Mouse (Mus musculus): ENCODE data around the gene Aqp5.

Gene Aqp5

GRCm38 (mm10) chr15:99590429-99591084 lies at the start of gene Aqp5:
TSS of gene Aqp5 (plus strand) at chr15:99590782.
- DNase-seq (ENCODE audit: low spot score) = no peak

GRCm38 (mm10) chr15:99544047-99544446 lies 46.5 kb upstream of the Aqp5 start:
- no peak for DNase-seq (ENCODE audit: low spot score)

GRCm38 (mm10) chr15:99546596-99546995 lies 44.0 kb upstream of the Aqp5 start:
- DNase-seq (ENCODE audit: low spot score) = no peak

DNA sequence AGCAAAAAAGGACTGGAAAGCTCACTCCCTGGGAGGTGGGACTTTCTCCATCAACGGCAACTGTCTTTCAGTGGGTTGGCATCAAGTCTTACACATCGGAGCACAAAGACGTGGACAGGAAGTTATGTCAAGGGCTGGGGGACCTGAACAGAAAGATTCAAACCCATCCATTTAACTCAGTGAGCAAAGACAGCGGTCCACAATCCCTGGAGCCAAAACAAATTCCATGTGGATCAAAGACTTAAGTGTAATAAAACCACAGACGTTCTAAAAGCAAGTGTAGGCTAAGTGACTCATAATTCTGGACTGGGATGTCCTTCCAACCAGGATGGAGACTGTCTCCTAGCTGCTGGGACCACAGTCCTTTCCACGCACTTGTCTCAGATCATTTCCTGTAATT lies 42.9 kb upstream of the Aqp5 start:
- no peak for DNase-seq (ENCODE audit: low spot score)

- DNase-seq (ENCODE audit: low spot score) = no peak
Measured at GRCm38 (mm10) chr15:99549901-99550300, 40.7 kb upstream of the Aqp5 start.

DNA sequence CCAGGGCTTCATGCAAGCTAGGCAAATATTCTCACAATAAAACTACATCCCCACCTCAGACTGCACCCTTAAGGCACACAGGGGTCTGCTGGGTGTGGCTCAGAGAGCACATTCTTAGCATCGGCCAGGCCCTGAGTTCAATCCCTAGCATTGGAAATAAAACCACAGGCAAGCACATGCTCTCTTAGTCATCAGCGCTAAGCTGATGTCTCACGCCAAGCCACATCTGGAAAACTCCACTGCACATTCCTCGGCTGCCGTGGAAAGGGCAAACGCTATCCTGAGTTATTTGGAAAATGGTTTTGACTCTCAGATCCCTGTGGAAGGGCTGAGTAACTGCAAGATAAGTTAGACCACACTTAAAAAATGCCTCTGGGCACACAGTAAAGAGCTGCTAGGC lies 36.8 kb upstream of the Aqp5 start:
- no peak for DNase-seq (ENCODE audit: low spot score)

GRCm38 (mm10) chr15:99558947-99559346 lies 31.6 kb upstream of the Aqp5 start:
- no peak for DNase-seq (ENCODE audit: low spot score)

DNA sequence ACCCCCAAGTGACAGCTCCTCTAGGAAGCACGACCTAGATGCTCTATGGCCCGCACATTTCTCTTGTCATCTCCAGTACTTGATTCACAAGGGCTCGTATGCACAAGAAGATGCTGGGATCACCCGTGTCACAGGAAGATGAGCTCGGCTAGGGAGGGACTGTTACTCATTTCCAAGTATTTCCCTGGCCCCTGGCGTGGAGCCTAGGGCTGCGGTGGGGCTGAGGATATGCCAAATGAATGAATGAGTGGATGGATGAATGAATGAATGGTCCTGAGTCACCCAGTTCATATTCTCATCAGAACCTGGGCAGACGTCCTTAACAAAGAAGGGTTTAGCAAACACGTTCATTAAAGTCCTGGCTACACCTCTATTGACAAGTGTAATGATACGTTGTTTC lies 30.3 kb upstream of the Aqp5 start:
- DNase-seq (ENCODE audit: low spot score) = no peak

DNA sequence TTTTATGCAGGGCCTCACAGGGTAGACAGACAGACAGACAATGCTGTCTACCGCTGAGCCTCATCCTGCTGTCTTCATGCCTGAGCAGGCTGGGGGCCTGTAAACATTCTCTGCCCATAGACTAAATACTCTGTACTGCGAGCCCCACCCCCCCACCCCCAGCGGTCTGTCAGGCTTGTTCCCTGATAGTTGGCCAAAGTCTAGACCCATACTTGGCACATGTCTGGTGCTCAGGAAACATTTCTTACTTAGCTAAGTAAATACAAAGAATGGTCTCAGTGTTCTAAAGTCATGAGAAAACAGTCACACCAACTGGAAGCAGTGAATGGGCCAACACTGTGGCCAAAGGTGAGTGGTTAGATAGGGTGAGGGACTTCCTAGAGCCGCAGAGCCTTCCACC lies 23.2 kb upstream of the Aqp5 start:
- no peak for DNase-seq (ENCODE audit: low spot score)

GRCm38 (mm10) chr15:99568682-99569081 lies 21.9 kb upstream of the Aqp5 start:
- no peak for DNase-seq (ENCODE audit: low spot score)

DNA sequence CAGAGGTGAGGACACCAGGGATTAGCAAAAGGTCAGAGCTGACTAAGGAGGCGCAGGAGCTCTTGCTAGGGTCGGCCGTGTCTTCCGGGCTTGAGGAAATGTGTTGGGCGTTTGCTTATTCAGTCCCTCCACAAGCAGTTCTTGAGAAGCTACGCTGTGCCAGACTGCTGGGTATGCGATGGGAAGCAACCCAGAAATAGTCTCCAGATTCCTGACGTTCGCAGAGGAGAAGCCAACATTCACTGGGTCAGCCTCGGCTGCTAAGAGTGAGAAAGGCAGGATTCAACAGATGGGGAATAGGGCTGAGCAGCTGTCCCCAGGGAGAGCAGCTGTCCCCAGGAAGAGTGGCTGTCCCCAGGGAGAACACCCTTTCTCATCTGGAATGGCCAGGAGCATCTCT lies 21.5 kb upstream of the Aqp5 start:
- DNase-seq (ENCODE audit: low spot score) = no peak

DNA sequence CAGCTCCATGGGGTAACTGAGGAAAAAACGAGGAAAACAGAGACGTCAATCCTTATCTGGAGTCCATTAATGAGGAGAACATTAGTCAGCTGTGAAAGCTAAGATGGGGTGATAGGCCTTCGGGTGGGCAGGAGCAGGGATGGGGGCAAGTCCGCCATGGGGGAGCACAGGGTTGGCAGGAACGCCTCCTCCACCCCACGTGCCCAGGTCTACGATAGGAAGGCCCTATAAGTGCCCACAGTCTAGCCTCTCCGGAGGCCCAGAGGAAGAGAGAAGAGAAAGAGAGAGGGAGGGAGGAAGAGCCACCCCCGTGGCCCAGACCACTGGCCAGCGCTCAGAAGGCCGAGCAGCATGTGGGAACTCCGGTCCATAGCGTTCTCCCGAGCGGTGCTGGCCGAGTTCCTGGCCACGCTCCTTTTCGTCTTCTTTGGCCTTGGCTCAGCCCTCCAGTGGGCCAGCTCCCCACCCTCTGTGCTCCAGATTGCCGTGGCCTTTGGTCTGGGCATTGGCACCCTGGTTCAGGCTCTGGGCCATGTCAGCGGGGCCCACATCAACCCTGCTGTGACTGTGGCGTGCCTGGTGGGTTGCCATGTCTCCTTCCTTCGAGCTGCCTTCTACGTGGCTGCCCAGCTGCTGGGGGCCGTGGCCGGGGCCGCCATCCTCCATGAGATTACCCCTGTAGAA lies 11.6 kb upstream of the Aqp5 start, which contains the start of gene Aqp2:
Gene Aqp2, plus strand, starts transcription at position 254 of the 684 bp plus-strand sequence.
- DNase-seq (ENCODE audit: low spot score) = no peak

DNA sequence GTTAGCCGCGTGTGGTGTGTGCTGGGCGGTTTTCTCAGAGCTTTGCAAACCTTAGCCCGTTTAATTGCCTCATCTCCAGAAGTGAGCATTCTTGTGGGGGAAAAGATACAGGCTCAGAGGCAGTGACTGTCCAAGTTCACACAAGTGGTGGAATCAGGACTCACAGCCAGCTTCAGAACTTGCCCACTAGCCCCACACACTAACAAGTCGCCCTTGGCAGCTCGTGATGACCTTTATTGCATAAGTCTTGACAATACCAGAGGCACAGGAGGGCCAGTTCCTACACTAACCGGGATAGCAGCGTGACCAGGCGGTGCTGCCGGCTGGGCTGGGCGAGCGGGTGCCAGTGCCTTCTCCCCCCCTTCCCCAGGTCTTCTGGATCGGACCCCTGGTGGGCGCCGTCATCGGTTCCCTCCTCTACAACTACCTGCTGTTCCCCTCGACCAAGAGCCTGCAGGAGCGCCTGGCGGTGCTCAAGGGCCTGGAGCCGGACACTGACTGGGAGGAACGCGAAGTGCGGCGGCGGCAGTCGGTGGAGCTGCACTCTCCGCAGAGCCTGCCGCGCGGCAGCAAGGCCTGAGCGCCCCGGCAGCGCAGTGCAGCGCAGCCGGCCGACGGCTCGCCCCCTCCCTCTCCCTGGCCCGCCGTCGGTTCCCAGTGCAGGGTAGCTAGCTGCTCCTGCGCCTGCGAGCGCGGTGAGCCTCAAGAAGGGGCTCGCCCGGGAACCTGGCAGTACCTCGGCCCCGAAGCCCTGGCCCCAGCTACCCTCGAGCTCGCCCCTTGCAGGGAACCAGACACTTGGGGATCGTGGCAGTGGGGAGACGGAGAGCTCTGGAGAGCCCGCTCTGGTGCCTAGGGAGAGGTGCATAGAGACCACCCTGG lies 6.9 kb upstream of the Aqp5 start:
- no peak for DNase-seq (ENCODE audit: low spot score)

DNA sequence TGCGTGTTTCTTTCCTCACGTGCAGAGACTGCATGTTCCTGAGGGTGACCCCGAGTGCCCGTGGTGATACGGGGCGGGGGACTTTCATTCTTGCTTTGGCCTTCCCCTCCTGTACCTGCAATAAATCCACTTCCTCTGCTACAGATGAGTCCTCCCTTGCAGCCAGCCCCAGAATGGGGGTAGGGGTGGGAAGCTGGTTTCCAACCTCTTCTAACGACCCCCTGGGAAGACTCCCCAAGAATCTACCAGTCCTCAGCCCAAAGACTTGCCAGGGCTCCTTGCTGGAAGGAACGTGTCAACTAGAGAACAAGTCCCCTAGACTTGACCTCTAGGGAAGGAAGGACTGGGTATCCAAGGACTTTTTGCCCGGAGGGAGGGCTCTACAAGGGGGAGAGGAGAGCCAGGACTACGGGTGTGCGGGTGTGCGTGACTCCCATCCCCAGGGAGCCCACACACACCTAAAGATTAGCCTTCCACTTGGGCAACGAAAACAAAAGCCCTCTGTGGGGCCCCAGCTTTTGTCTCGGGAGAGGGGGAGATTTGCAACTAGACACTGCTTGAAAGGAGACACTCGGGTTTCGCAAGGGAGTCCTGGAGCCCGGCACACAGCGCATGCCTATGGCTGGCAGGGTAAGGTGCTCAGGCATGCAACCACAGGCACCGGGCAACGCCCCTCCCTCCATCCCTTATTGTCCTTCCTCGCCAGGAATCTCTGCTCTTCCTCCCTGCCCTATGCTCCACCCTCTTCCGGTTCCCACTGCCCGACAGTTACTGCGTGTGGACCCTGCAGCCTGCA lies 6.0 kb upstream of the Aqp5 start:
- no peak for DNase-seq (ENCODE audit: low spot score)

GRCm38 (mm10) chr15:99585741-99586140 lies 4.8 kb upstream of the Aqp5 start:
- DNase-seq (ENCODE audit: low spot score) = no peak

- DNase-seq (ENCODE audit: low spot score) = no peak
Measured at GRCm38 (mm10) chr15:99586525-99586924, 4.1 kb upstream of the Aqp5 start.

GRCm38 (mm10) chr15:99589237-99589636 lies 1.3 kb upstream of the Aqp5 start:
- no peak for DNase-seq (ENCODE audit: low spot score)

GRCm38 (mm10) chr15:99589704-99590103 lies 878 bp upstream of the Aqp5 start:
- no peak for DNase-seq (ENCODE audit: low spot score)

DNA sequence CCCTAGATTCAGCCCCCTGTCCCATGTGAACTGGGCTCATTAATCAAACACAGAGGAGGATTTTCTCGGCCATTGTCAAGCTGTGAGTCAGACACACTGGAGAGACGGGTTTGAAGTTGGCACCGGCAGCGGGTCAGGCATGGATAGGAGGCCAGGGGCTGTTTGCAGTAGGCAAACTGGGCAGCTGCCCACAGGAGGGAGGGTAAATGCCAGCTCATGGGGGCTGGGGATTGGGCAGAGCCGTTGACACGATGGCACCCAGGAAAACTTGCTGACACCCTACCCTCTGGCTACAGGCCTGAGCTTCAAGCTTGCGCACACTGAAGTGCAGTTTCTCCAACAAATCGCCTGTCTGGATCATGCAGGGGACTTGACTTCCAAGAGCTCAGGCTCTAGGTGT lies 1.6 kb downstream of the Aqp5 start:
- no peak for DNase-seq (ENCODE audit: low spot score)

DNA sequence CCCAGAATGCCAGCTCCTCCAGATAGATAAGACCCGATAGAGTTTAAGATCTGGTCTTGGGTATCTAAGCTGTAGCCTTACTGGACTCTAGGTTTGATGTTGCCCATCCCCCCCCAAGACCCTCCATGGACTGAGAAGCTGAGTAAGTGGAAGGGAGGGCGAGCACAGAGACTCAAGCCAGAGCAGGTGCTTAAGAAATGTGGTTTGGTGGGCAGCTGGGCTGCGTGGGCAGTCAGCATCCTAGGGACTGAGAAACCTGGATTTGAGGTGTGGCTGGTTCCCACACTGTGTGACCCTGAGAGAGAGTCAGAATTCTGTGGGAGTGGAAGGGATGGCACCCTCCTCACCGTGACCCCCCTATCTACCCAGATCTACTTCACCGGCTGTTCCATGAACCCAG lies 2.3 kb downstream of the Aqp5 start:
- no peak for DNase-seq (ENCODE audit: low spot score)

GRCm38 (mm10) chr15:99594951-99595350 lies 4.4 kb downstream of the Aqp5 start:
- no peak for DNase-seq (ENCODE audit: low spot score)

GRCm38 (mm10) chr15:99596056-99596687 lies 5.6 kb downstream of the Aqp5 start:
- DNase-seq (ENCODE audit: low spot score) = peak; percentile 78

Measured in c-Kit-positive CD71-positive TER-119-positive erythroid progenitor cells, embryonic 14.5 days (primary cell).